Mouse (Mus musculus) megakaryocyte-erythroid progenitor cell, adult 5-6 weeks (primary cell): ENCODE results near the gene Gm26566. TPM values are rescaled to one million over a fixed set of nuclear protein-coding genes. Genes with fewer than 3 reads are reported as not detected.
A peak's percentile ranks its signal among the peaks of the same experiment; 100 is the strongest.
"Not testable (repeated sequence)": the region's sequence is repeated elsewhere in the genome, so short reads cannot be mapped to it uniquely, and the experiment has no call there.

Source experiments
- ATAC-seq: replicated peaks from 2 replicates; pipeline ENCODE4 v1.8.0; 2016; ENCODE audit warnings: mild to moderate bottlenecking, inconsistent platforms; ENCODE audit not compliant: severe bottlenecking, poor library complexity, low FRiP score, low TSS enrichment
- total RNA-seq, 2 experiments: library from RNA; stranded (forward) in 1 of 2; stranded (reverse) in 1 of 2; fragments of 200-1000, 215-1000 nt in 1 of 2; fragments of >200 nt in 1 of 2; fragmentation: Nextera tagmentation in 1 of 2; gene quantifications; 2 replicates each; pipeline ENCODE4 v1.2.3; 2014 to 2017

The Gm26566 gene
- total RNA-seq, 2 experiments from 2014 or later = 1.5 TPM; not detected in 1

DNA sequence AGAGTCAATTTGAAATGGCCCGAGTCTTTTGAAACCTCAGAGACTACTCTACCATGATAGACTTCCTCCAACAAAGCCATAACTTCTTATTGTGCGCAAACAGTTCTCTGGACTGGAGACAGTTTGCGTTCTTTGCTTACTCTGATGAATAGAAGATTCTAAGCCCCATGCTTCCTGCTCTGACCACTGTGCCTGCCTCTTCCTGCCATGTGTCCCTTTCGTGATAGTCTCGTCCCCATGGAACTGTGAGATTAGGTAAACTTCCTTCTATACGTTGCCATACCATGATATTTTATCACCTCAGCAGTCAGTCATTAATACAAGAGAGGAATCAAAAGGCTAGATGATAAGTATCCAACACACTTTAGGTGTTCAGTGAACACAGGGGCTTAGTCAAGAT lies 5.1 kb downstream of the Gm26566 start:
- ATAC-seq = no peak

GRCm38 (mm10) chr4:88727324-88727723 lies 5.7 kb downstream of the Gm26566 start:
- ATAC-seq = peak; percentile 98

GRCm38 (mm10) chr4:88738480-88738879 lies 16.9 kb downstream of the Gm26566 start:
- ATAC-seq = peak; percentile 87

DNA sequence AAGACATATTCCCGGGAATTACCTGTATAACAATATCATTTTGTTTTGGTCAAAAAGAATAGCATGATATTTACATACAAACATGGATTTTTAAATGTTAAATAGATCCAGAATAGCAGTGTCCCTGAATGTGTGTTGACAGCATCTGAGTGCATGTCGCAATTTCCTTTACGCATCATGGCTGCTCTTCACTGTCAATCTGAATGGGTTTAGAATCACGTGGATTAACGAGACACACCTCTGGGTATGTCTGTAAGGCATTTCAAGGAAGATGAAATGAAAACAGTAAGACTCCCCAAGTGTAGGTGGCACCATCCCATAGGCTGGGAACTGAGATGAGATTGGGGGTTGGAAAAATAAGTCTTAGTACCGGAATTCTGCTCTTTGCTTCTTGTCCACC lies 17.4 kb downstream of the Gm26566 start:
- no peak for ATAC-seq

GRCm38 (mm10) chr4:88741426-88741825 lies 19.8 kb downstream of the Gm26566 start:
- ATAC-seq = no peak

DNA sequence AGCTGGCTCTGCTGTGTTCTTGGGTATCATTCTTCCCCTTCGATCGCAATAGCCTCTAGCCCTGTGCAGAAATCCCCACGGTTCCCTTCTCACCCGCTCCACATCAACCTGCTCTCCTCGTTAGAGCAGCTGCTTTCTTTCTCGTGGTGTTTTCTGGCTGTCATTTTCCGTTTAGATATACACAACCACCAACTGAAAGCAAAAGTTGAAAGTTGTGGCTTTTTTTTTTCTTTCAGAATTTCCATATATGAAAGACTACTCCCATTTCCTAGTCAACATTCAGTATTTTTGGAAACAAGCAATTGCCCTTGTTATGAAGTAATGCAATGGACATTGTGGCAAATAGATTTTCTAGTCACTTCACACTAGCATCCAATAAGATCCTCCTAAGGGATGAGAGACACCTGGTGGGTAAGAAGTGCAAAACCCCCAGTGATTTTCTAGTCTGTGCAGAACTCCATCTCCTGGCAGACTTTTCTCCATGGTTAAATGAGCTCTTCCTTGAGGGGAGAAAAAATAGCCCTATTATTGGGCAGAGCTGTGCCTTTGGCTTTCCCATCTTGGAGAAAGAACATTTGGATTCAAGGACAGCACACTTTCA lies 21.3 kb downstream of the Gm26566 start:
- ATAC-seq = peak; percentile 59

- ATAC-seq = no peak
Observed at GRCm38 (mm10) chr4:88744207-88744606, 22.6 kb downstream of the Gm26566 start.

DNA sequence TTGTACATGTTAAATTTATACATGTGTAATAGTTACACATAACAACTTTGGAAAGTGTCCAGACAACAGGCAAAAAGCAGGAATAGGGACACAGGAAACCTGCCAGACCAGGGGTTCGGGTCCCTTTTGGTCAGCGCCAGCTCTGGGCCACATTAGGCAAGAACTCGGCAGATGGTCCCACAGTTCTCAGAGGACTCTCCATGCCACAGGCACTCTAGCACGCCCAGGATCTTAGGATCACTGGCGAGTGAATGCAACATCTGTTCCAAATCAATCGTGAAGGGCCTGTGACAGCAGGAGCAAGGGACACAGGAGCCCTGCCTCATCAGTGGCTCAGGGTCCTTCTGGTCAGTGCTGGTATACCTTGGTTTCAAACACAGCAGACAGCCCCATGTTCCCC lies 28.3 kb downstream of the Gm26566 start:
- no peak for ATAC-seq

- not testable (repeated sequence) for ATAC-seq
Observed at GRCm38 (mm10) chr4:88754818-88755340, 33.3 kb downstream of the Gm26566 start, which contains the start of gene Gm13271. Gene Gm13271 (plus strand): TSS chr4:88754868.

DNA sequence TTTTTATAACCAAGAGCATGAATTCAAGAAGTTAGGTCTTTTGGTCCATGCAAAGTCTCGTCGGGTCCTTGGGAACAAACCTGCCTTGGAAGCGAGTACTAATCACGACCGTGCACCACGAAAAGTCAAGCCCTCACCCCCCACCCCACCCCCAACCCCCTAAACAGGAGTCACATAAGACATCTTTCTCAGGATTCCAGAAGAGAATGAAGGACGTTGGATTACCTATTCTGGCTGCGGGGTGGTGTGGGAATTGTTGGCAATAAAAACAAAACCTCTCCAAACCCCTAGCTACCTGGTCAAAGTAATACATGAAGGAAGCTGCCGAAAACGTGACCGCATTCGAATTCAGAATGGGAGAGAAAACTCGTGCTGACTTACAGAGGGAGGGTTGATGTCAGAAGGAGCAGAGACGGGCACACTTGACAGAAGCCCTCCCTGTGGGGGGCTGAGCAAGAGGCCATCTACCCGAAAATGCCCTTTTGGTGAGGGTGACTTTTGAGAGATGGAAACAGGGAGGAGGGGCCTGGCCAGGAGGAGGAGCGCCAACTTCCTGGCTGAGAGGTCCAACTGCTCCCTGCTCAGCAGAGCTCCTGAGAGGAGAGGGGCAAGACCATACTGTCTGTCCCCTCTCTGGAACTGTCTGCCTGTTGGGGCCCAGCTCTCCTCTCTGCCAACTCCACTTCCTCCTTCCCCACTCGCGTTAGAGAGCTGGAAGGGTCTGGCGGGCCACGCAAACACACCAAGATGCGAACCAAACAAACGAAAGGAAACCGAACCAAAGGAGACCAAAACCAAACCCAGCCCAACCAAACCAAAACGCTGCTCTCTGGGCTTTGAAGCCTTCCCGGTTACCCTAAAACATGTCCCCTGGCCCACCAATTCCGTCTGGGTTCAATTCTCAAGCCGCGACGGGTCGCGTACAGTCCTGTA lies 35.2 kb downstream of the Gm26566 start:
- ATAC-seq = not testable (repeated sequence)

DNA sequence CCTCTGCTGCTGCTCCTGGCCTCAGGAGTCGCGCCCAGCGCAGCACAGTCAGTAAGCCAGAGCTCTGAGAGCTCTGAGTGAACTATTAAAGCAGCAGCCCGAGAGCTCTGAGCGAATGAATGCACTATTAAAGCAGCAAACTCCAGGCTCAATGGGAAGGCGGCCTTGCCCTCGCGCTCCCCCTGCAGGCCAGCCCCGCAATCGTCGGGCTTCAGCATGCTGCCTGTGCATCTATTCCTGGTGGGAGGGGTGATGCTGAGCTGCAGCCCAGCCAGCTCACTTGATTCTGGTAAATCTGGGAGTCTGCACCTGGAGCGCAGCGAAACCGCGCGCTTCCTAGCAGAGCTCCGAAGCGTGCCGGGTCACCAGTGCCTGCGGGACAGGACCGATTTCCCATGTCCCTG lies 36.0 kb downstream of the Gm26566 start:
- peak; percentile 100 for ATAC-seq

- not testable (repeated sequence) for ATAC-seq
Observed at GRCm38 (mm10) chr4:88758751-88759150, 37.1 kb downstream of the Gm26566 start.

DNA sequence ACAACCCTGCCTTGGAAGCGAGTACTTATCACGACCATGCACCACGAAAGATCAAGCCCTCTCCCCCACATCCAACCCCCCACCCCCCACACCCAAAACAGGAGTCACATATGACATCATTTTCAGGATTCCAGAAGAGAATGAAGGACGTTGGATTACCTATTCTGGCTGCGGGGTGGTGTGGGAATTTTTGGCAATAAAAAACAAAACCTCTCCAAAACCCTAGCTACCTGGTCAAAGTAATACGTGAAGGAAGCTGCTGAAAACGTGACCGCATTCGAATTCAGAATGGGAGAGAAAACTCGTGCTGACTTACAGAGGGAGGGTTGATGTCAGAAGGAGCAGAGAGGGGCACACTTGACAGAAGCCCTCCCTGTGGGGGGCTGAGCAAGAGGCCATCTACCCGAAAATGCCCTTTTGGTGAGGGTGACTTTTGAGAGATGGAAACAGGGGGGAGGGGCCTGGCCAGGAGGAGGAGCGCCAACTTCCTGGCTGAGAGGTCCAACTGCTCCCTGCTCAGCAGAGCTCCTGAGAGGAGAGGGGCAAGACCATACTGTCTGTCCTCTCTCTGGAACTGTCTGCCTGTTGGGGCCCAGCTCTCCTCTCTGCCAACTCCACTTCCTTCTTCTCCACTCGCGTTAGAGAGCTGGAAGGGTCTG lies 38.1 kb downstream of the Gm26566 start, which contains the start of gene Gm13283:
Gene Gm13283, plus strand, starts transcription at position 510 of the 659 bp plus-strand sequence.
- not testable (repeated sequence) for ATAC-seq

DNA sequence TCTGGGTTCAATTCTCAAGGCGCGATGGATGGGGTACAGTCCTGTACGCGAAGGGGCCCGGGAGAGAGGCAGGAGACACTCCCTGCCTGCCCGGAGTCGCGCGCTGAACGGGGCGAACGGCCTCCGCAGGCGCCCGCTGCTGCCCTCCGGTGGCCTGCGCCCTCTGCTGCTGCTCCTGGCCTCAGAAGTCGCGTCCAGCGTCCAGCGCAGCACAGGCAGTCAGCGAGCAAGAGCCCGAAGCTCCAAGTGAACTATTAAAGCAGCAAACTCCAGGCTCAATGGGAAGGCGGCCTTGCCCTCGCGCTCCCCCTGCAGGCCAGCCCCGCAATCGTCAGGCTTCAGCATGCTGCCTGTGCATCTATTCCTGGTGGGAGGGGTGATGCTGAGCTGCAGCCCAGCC lies 38.8 kb downstream of the Gm26566 start:
- not testable (repeated sequence) for ATAC-seq

DNA sequence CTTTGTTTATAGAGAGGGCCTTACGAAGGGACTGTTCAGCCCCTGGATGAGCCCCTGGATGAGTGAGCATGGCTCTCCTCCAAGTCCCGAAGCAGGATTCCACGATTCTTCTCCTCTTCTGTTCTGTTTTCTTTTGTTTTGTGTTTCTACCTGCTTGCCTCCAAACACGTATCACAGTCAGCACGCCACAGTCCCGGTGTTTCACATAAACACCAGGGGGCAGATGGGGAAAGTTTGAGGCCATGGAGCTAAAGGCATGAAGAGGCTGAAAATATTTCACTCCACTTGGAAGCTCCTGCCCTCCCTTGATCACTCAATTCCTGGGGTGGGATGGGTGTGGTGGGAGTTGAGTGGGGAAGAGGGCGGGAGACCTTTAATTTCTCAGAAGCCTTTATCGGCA lies 40.2 kb downstream of the Gm26566 start:
- not testable (repeated sequence) for ATAC-seq

DNA sequence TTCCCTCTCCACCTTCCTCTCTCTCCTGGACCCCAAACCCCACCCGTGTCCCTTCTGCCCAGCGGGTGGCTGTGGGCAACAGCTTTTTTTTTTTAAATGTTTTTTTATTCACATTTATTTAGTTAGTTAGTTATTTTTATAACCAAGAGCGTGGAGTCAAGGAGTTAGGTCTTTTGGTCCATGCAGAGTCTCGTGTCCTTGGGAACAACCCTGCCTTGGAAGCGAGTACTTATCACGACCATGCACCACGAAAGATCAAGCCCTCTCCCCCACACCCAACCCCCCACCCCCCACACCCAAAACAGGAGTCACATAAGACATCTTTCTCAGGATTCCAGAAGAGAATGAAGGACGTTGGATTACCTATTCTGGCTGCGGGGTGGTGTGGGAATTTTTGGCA lies 40.7 kb downstream of the Gm26566 start:
- ATAC-seq = not testable (repeated sequence)

DNA sequence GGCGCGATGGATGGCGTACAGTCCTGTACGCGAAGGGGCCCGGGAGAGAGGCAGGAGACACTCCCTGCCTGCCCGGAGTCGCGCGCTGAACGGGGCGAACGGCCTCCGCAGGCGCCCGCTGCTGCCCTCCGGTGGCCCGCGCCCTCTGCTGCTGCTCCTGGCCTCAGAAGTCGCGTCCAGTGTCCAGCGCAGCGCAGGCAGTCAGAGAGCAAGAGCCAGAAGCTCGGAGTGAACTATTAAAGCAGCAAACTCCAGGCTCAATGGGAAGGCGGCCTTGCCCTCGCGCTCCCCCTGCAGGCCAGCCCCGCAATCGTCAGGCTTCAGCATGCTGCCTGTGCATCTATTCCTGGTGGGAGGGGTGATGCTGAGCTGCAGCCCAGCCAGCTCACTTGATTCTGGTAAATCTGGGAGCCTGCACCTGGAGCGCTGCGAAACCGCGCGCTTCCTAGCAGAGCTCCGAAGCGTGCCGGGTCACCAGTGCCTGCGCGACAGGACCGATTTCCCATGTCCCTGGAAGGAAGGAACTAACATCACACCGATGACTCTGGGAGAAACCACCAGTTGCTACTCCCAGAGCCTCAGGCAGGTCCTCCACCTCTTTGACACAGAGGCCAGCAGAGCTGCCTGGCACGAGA lies 41.9 kb downstream of the Gm26566 start:
- ATAC-seq = peak; percentile 83
